Mouse (Mus musculus): ENCODE measurements around the gene Amn1. TPM values are rescaled to one million over a fixed set of nuclear protein-coding genes. Genes with fewer than 3 reads are reported as not detected.
A peak's percentile ranks its signal among the peaks of the same experiment; 100 is the strongest.
"Not testable (repeated sequence)": the region's sequence is repeated elsewhere in the genome, so short reads cannot be mapped to it uniquely, and the experiment has no call there.

The Amn1 gene
- polyA plus RNA-seq, 1 experiment, result 7.8 TPM

DNA sequence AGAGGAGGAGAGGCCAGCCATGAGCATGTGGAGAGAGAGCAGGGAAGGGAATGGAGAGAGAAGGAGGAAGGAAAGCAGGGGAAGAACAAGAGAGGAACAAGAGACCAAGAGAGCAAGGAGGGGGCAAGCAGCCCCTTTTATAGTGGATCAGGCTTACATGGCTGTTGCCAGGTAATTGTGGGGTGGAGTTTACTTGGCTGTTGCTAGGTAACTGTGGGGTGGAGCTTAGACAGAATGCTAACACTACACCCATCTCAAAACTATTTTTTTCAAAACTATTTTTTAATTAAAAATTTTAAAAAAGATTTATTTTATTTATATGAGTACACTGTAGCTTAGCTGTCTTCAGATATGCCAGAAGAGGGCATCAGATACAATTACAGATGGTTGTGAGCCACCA, 10.1 kb upstream of the Amn1 start:
- Histone ChIP-seq H3ac (ENCODE audit: control insufficient read depth, insufficient read length, low read depth) (no peak overlapping the region), H3K36me3 (ENCODE audit: control insufficient read depth, insufficient read depth) (no peaks in the 10 kb centered on the region), H3K27me3 (ENCODE audit: control insufficient read depth, insufficient read depth, insufficient read length) (no peaks in the 10 kb centered on the region), H3K79me2 (ENCODE audit: control insufficient read depth, insufficient read depth) (no peaks in the 10 kb centered on the region), H3K79me3 (ENCODE audit: low read depth) (no peaks in the 10 kb centered on the region), H3K4me3 (ENCODE audit: insufficient read depth, poor library complexity, severe bottlenecking) (no peak overlapping the region)
- TF ChIP-seq MYOD1 (IDR thresholded peaks at IDR 0.05; ENCODE audit: control insufficient read depth, insufficient read length, low read depth) (no peak), CTCF (IDR thresholded peaks at IDR 0.05; ENCODE audit: control insufficient read depth, insufficient read depth, insufficient read length) (no peak), MYOG (IDR thresholded peaks at IDR 0.05; ENCODE audit: control insufficient read depth, extremely low read depth, insufficient read length) (no peak)

GRCm38 (mm10) chr6:149197116-149197515, 8.6 kb upstream of the Amn1 start:
- Histone ChIP-seq H3K4me3 (ENCODE audit: insufficient read depth, poor library complexity, severe bottlenecking) (no peak overlapping the region), H3ac (ENCODE audit: control insufficient read depth, insufficient read length, low read depth) (no peak overlapping the region), H3K79me3 (ENCODE audit: low read depth) (no peaks in the 10 kb centered on the region), H3K27me3 (ENCODE audit: control insufficient read depth, insufficient read depth, insufficient read length) (no peaks in the 10 kb centered on the region), H3K36me3 (ENCODE audit: control insufficient read depth, insufficient read depth) (no peaks in the 10 kb centered on the region), H3K79me2 (ENCODE audit: control insufficient read depth, insufficient read depth) (no peaks in the 10 kb centered on the region)
- TF ChIP-seq MAX (IDR thresholded peaks at IDR 0.05) (no peak), CEBPB (IDR thresholded peaks at IDR 0.05; ENCODE audit: low read depth) (no peak), MYOG (IDR thresholded peaks at IDR 0.05; ENCODE audit: control insufficient read depth, extremely low read depth, insufficient read length) (no peak), USF1 (IDR thresholded peaks at IDR 0.05; ENCODE audit: low read depth) (no peak), CTCF (IDR thresholded peaks at IDR 0.05; ENCODE audit: control insufficient read depth, insufficient read depth, insufficient read length) (no peak), MYOD1 (IDR thresholded peaks at IDR 0.05; ENCODE audit: control insufficient read depth, insufficient read length, low read depth) (no peak), FOSL1 (IDR thresholded peaks at IDR 0.05; ENCODE audit: insufficient read depth, low read length, poor library complexity, severe bottlenecking) (no peak)

DNA sequence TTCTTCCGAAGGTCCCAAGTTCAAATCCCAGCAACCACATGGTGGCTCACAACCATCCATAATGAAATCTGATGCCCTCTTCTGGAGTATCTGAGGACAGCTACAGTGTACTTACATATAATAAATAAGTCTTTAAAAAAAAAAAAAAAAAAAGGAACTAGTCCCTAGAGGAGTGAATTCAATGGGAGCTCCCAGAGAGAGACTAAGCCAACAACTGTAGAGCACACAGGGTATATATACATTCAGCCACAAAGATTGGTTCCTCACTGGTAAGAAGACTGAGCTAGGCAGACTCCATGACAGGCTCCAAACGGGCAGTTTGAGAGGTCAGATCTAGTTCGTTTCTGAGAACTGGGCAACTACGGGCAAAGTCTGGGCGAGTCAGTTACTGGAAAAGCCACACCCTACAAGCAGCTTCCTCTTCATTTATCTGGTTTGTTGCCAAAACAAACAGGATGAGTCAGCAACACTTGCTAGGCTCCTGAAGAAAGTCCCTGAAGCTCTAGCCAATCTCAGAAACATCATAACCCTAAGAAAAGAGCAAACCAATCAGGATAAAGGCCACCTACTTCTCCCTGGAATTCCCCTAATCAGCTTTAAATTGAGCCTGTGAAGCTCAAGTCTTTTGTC, 4.9 kb upstream of the Amn1 start:
- no peak for TF ChIP-seq USF1 (IDR thresholded peaks at IDR 0.05; ENCODE audit: low read depth)
- no peak for TF ChIP-seq MYOD1 (IDR thresholded peaks at IDR 0.05; ENCODE audit: control insufficient read depth, insufficient read length, low read depth)
- TF ChIP-seq MAX (IDR thresholded peaks at IDR 0.05), result no peak
- no peak for TF ChIP-seq FOSL1 (IDR thresholded peaks at IDR 0.05; ENCODE audit: insufficient read depth, low read length, poor library complexity, severe bottlenecking)
- no peak for TF ChIP-seq CTCF (IDR thresholded peaks at IDR 0.05; ENCODE audit: control insufficient read depth, insufficient read depth, insufficient read length)
- no peak for TF ChIP-seq MYOG (IDR thresholded peaks at IDR 0.05; ENCODE audit: control insufficient read depth, extremely low read depth, insufficient read length)
- no peak for TF ChIP-seq CEBPB (IDR thresholded peaks at IDR 0.05; ENCODE audit: low read depth)
- Histone ChIP-seq H3K36me3 (ENCODE audit: control insufficient read depth, insufficient read depth) (no peaks in the 10 kb centered on the region), H3K4me3 (ENCODE audit: insufficient read depth, poor library complexity, severe bottlenecking) (no peak overlapping the region), H3K79me3 (ENCODE audit: low read depth) (no peaks in the 10 kb centered on the region), H3ac (ENCODE audit: control insufficient read depth, insufficient read length, low read depth) (no peak overlapping the region), H3K27me3 (ENCODE audit: control insufficient read depth, insufficient read depth, insufficient read length) (no peaks in the 10 kb centered on the region), H3K79me2 (ENCODE audit: control insufficient read depth, insufficient read depth) (peaks cover under 1% of the 10 kb centered on the region)

- Histone ChIP-seq H3K79me2 (ENCODE audit: control insufficient read depth, insufficient read depth) (peaks cover 15% of the 10 kb centered on the region), H3K79me3 (ENCODE audit: low read depth) (peaks cover 14% of the 10 kb centered on the region)
- not testable (repeated sequence) for H3K27me3 ChIP-seq (ENCODE audit: control insufficient read depth, insufficient read depth, insufficient read length); H3K4me3 ChIP-seq (ENCODE audit: insufficient read depth, poor library complexity, severe bottlenecking); H3K36me3 ChIP-seq (ENCODE audit: control insufficient read depth, insufficient read depth); H3ac ChIP-seq (ENCODE audit: control insufficient read depth, insufficient read length, low read depth)
Observed at GRCm38 (mm10) chr6:149191951-149192350, 3.4 kb upstream of the Amn1 start.

DNA sequence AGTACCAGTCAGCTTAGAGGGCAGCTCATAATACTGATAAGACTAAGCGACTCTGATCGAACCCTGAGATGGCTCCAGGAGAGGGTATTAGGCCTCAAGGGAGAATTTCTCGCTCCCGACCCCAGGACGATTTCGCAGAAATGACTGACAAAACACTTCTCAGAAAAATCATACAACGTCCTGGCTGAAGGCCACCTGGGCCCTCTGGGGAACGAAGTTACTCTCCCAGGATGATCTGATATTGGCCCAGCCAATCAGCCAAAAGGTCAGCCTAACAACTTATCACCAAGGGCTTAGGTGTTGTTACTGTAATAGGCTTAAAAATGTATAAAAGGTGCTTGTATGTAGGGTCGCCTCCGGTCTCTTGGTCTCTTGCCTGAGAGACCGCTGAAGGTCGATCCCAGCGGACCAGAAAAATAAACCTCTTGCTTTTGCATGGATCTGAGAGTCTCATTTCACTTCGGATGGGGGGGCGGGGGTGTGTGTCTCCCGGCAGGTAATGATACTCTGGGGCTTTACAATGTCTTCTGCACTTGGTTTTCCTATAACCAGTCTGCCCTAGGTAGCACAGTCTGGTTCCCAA, 919 bp upstream of the Amn1 start:
- no peak for TF ChIP-seq FOSL1 (IDR thresholded peaks at IDR 0.05; ENCODE audit: insufficient read depth, low read length, poor library complexity, severe bottlenecking)
- TF ChIP-seq USF1 (IDR thresholded peaks at IDR 0.05; ENCODE audit: low read depth), result no peak
- no peak for TF ChIP-seq CTCF (IDR thresholded peaks at IDR 0.05; ENCODE audit: control insufficient read depth, insufficient read depth, insufficient read length)
- no peak for TF ChIP-seq MYOG (IDR thresholded peaks at IDR 0.05; ENCODE audit: control insufficient read depth, extremely low read depth, insufficient read length)
- no peak for TF ChIP-seq MYOD1 (IDR thresholded peaks at IDR 0.05; ENCODE audit: control insufficient read depth, insufficient read length, low read depth)
- no peak for TF ChIP-seq CEBPB (IDR thresholded peaks at IDR 0.05; ENCODE audit: low read depth)
- no peak for TF ChIP-seq MAX (IDR thresholded peaks at IDR 0.05)
- no peak overlapping the region for H3K4me3 ChIP-seq (ENCODE audit: insufficient read depth, poor library complexity, severe bottlenecking)
- no peak overlapping the region for H3ac ChIP-seq (ENCODE audit: control insufficient read depth, insufficient read length, low read depth)
- peaks cover 37% of the 10 kb centered on the region for H3K79me3 ChIP-seq (ENCODE audit: low read depth)
- H3K79me2 ChIP-seq (ENCODE audit: control insufficient read depth, insufficient read depth), result peaks cover 40% of the 10 kb centered on the region
- peaks cover 8% of the 10 kb centered on the region for H3K36me3 ChIP-seq (ENCODE audit: control insufficient read depth, insufficient read depth)
- H3K27me3 ChIP-seq (ENCODE audit: control insufficient read depth, insufficient read depth, insufficient read length), result no peaks in the 10 kb centered on the region

DNA sequence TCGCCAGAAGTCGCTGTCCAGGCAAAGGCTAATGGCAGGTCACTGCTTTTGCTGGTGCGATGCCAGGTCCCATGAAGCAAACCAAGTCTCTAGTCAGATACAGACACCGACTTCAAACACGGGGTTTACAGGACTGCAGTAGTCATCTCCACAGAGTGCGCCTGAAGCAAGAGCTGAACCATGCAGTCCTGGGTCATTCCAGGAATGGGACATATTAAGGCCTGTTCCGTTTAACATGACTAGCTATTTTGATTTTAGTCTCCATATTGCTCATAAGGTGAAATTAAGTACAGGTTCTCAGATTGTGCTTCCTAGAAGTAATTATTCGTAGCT, 379 bp upstream of the Amn1 start:
- peak overlapping the region; percentile 85 for H3K4me3 ChIP-seq (ENCODE audit: insufficient read depth, poor library complexity, severe bottlenecking)
- H3K79me3 ChIP-seq (ENCODE audit: low read depth), result peaks cover 42% of the 10 kb centered on the region
- H3ac ChIP-seq (ENCODE audit: control insufficient read depth, insufficient read length, low read depth), result peak overlapping the region; percentile 48
- H3K36me3 ChIP-seq (ENCODE audit: control insufficient read depth, insufficient read depth), result peaks cover 10% of the 10 kb centered on the region
- TF ChIP-seq MYOD1 (IDR thresholded peaks at IDR 0.05; ENCODE audit: control insufficient read depth, insufficient read length, low read depth) (no peak), MAX (IDR thresholded peaks at IDR 0.05) (no peak), FOSL1 (IDR thresholded peaks at IDR 0.05; ENCODE audit: insufficient read depth, low read length, poor library complexity, severe bottlenecking) (no peak), USF1 (IDR thresholded peaks at IDR 0.05; ENCODE audit: low read depth) (no peak)
- H3K27me3 ChIP-seq (ENCODE audit: control insufficient read depth, insufficient read depth, insufficient read length), result no peaks in the 10 kb centered on the region
- H3K79me2 ChIP-seq (ENCODE audit: control insufficient read depth, insufficient read depth), result peaks cover 46% of the 10 kb centered on the region

Data from C2C12 (cell line).